In the genomic region with DNA sequence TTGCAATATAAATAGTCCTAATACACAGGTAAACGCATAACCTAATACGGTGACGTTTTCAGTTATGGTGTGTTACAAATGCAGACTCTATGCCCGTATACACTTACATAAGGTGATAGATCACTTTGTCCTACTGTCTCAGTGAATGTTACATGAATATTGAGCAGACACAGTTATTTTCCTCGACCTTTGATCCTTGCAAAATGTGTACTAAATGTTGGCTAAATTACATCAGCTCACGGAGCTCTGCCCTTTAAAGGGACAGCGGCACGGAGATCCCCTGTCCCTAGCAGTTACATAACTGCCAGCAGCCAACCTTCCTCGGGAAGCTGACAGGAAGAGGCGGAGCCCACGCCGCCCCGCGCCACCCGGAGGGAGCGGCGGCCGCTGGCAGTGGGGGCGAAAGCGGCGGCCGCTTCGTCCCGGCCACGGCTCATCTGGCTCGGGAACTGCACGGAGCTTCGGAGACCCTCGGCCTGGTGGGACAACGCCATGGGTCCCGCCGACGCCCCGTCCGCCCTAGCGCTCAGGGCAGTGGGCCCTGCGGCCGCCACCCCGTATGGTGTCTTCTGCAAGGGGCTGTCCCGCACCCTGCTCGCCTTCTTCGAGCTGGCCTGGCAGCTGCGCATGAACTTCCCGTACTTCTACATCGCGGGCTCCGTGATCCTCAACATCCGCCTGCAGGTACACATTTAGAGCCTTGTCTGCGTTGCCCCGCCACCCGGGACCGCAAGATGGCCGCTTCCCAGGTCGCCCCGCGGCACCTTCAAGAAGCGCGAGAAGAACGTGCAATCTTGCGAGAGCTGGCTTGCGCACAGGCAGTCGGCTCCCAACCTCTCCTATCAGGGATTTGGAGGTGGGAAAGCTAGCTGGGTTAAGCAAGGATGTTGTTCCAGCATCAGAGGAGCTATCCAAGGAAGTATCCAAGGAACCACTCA, we compare ENCODE assay signal across 8 mouse cellular contexts. TPM values are rescaled to one million over a fixed set of nuclear protein-coding genes. Genes with fewer than 3 reads are reported as not detected.
DNase-seq lines count a peak whose midpoint lies in the region; ATAC-seq and TF ChIP-seq lines count a peak whose summit lies in the region.

No protein-coding gene starts in this region.

- no peaks in the 10 kb centered on the region for H3K27me3 ChIP-seq in megakaryocyte, embryonic 14.5 days (replicated peaks)

- TF ChIP-seq CTCF in cortical plate, adult 2 months (IDR thresholded peaks at IDR 0.05; ENCODE audit: extremely low read depth, insufficient read depth, low read length): no peak

- peak; percentile 90 for ATAC-seq in activated CD4-positive, CD25-positive, alpha-beta regulatory T cell, adult 4 months

- H3K4me3 ChIP-seq in cortical plate, adult 2 months (ENCODE audit: insufficient read depth, low read length): peak overlapping the region; percentile 81
- peak overlapping the region; percentile 99 for H3K4me3 ChIP-seq in megakaryocyte, embryonic 14.5 days (replicated peaks)

- peak; percentile 77 for TF ChIP-seq POLR2A in cortical plate, adult 2 months (IDR thresholded peaks at IDR 0.05; ENCODE audit: extremely low read depth, insufficient read depth, low read length)

- no peaks in the 10 kb centered on the region for H3K4me1 ChIP-seq in cortical plate, adult 2 months (ENCODE audit: control insufficient read depth, insufficient read depth, low read length)
- H3K4me1 ChIP-seq in megakaryocyte, embryonic 14.5 days: peaks cover 16% of the 10 kb centered on the region

- DNase-seq in gastrocnemius, adult 8-10 months (ENCODE audit: low spot score in 2 of 2): peak; percentile 83 to 87
- DNase-seq in hindlimb bud, embryonic 11.5 days (ENCODE audit: extremely low spot score, low read depth, low spot score): peak; percentile 83
- peak; percentile 79 to 88 for DNase-seq in left cerebral cortex, adult 8-10 months (ENCODE audit: low spot score in 2 of 2)
- DNase-seq in right cerebral cortex, postnatal 10 days (ENCODE audit: low spot score in 2 of 2): peak; percentile 96
- peak; percentile 84 for DNase-seq in urinary bladder, postnatal 25 days (ENCODE audit: low spot score)

- H3K27ac ChIP-seq in cortical plate, adult 2 months (ENCODE audit: insufficient read depth, low read length): peak overlapping the region; percentile 100

- H3K36me3 ChIP-seq in megakaryocyte, embryonic 14.5 days (replicated peaks; ENCODE audit: low read length): peaks cover 13% of the 10 kb centered on the region

- H3K9me3 ChIP-seq in megakaryocyte, embryonic 14.5 days: no peaks in the 10 kb centered on the region

RNA-seq across cellular contexts. Expression of gene Smim10l1, which starts 0.5 kb away (rescaled TPM):
- polyA plus RNA-seq in activated CD4-positive, CD25-positive, alpha-beta regulatory T cell, adult 4 months (2017; shearing (Covaris generic)): 10 to 100 TPM; 13.2 to 21.0 TPM
- 69.9 and 71.0 TPM in 2 replicates for polyA plus RNA-seq in cortical plate, adult 2 months (2012; rRNA removed)
- total RNA-seq in gastrocnemius, adult 8-10 months (2022): 100 to 1,000 TPM; 133 to 162 (median 145) TPM
- total RNA-seq in left cerebral cortex, adult 8-10 months (2022): 100 to 1,000 TPM; 101 to 125 (median 107) TPM
- polyA plus RNA-seq in megakaryocyte, embryonic 14.5 days (2012; ENCODE audit: insufficient read depth, low replicate concordance): 30.8 and 61.3 TPM in 2 replicates

RNA-seq across cellular contexts. Expression of gene Tas2r140, which starts 49.6 kb away (rescaled TPM):
- polyA plus RNA-seq in activated CD4-positive, CD25-positive, alpha-beta regulatory T cell, adult 4 months (2017; shearing (Covaris generic)): not detected
- not detected in 2 replicates for polyA plus RNA-seq in cortical plate, adult 2 months (2012; rRNA removed)
- total RNA-seq in gastrocnemius, adult 8-10 months (2022): not detected
- total RNA-seq in left cerebral cortex, adult 8-10 months (2022): not detected
- polyA plus RNA-seq in megakaryocyte, embryonic 14.5 days (2012; ENCODE audit: insufficient read depth, low replicate concordance): not detected in 2 replicates

Comparison
In these comparisons a context has a peak if more than half of its experiments do, and no peak if none do; other contexts are left out.
1. Peak in every context shown above with its lines: DNase-seq, ATAC-seq, H3K4me3 ChIP-seq and H3K27ac ChIP-seq.